Mouse (Mus musculus) CD8-positive naive resting alpha-beta T cell, adult 2 months (primary cell): Measurements from ENCODE around the gene Cdk5r2.
A peak's percentile ranks its signal among the peaks of the same experiment; 100 is the strongest.

Source experiments
- DNase-seq, 2 experiments: peaks; one replicate each; pipeline ENCODE4 v3.0.0; 2022; ENCODE audit warnings: low read depth in 2 of 2, low spot score in 2 of 2

The Cdk5r2 gene

GRCm38 (mm10) chr1:74851001-74851775, 3.5 kb upstream of the Cdk5r2 start:
- DNase-seq: no peak

- DNase-seq: no peak
Measured at GRCm38 (mm10) chr1:74855156-74855555, 422 bp downstream of the Cdk5r2 start.

- no peak for DNase-seq
Measured at GRCm38 (mm10) chr1:74855651-74856438, 1.1 kb downstream of the Cdk5r2 start.

GRCm38 (mm10) chr1:74856439-74856720, 1.6 kb downstream of the Cdk5r2 start:
- no peak for DNase-seq

GRCm38 (mm10) chr1:74856791-74857190, 2.1 kb downstream of the Cdk5r2 start:
- no peak for DNase-seq

GRCm38 (mm10) chr1:74857201-74857600, 2.5 kb downstream of the Cdk5r2 start:
- no peak for DNase-seq

- DNase-seq: no peak
Measured at GRCm38 (mm10) chr1:74857677-74858076, 2.9 kb downstream of the Cdk5r2 start.

GRCm38 (mm10) chr1:74858171-74858719, 3.5 kb downstream of the Cdk5r2 start:
- DNase-seq: no peak

- no peak for DNase-seq
Measured at GRCm38 (mm10) chr1:74858805-74859204, 4.1 kb downstream of the Cdk5r2 start.

GRCm38 (mm10) chr1:74859223-74859984, 4.7 kb downstream of the Cdk5r2 start:
- no peak for DNase-seq

- DNase-seq: no peak
Measured at GRCm38 (mm10) chr1:74861783-74862182, 7.0 kb downstream of the Cdk5r2 start.

GRCm38 (mm10) chr1:74872218-74872617, 17.5 kb downstream of the Cdk5r2 start:
- no peak for DNase-seq

GRCm38 (mm10) chr1:74877199-74877598, 22.5 kb downstream of the Cdk5r2 start:
- DNase-seq: no peak

GRCm38 (mm10) chr1:74880785-74881360, 26.1 kb downstream of the Cdk5r2 start:
- DNase-seq: peak; percentile 24 to 27

- no peak for DNase-seq
Measured at GRCm38 (mm10) chr1:74882055-74882734, 27.5 kb downstream of the Cdk5r2 start.

- DNase-seq: no peak
Measured at GRCm38 (mm10) chr1:74882828-74883227, 28.1 kb downstream of the Cdk5r2 start.

GRCm38 (mm10) chr1:74883441-74883840, 28.7 kb downstream of the Cdk5r2 start:
- DNase-seq: no peak

GRCm38 (mm10) chr1:74884196-74885141, 29.7 kb downstream of the Cdk5r2 start:
- DNase-seq: no peak

- no peak for DNase-seq
Measured at GRCm38 (mm10) chr1:74885369-74886042, 30.8 kb downstream of the Cdk5r2 start, which contains the start of gene Fev. Fev (minus strand) TSS chr1:74885419.
